Mouse (Mus musculus) limb, embryonic 12.5 days (tissue): ENCODE measurements around the gene Gm47841. TPM values are rescaled to one million over a fixed set of nuclear protein-coding genes. Genes with fewer than 3 reads are reported as not detected.

ENCODE experiments used
- ATAC-seq: fragments of 200-750 bp; cut with Nextera tagmentation; 2 replicates; pipeline ENCODE4 v1.8.0; 2017; ENCODE audit warnings: low read depth, moderate TSS enrichment; ENCODE audit not compliant: insufficient number of reproducible peaks, insufficient read depth, low FRiP score, low TSS enrichment
- H3K27ac ChIP-seq: fragments of 300-500 bp; sonication (generic); 2 replicates; pipeline ENCODE4 v1.5.1; 2016; ENCODE audit warnings: mild to moderate bottlenecking, moderate library complexity
- H3K27me3 ChIP-seq: fragments of 300-500 bp; sonication (generic); 2 replicates; pipeline ENCODE4 v1.6.1; 2016; ENCODE audit warnings: mild to moderate bottlenecking, moderate library complexity
- H3K36me3 ChIP-seq: fragments of 300-500 bp; sonication (generic); 2 replicates; pipeline ENCODE4 v1.6.1; 2016; ENCODE audit warnings: mild to moderate bottlenecking, moderate library complexity
- H3K4me1 ChIP-seq: fragments of 300-500 bp; sonication (generic); replicated peaks from 2 replicates; pipeline ENCODE4 v1.6.1; 2016
- H3K4me2 ChIP-seq: fragments of 300-500 bp; sonication (generic); 2 replicates; pipeline ENCODE4 v1.6.1; 2016; ENCODE audit warnings: mild to moderate bottlenecking, moderate library complexity
- H3K4me3 ChIP-seq: fragments of 300-500 bp; sonication (generic); replicated peaks from 2 replicates; pipeline ENCODE4 v1.5.1; 2016; ENCODE audit warnings: mild to moderate bottlenecking
- H3K9ac ChIP-seq: fragments of 300-500 bp; sonication (generic); replicated peaks from 2 replicates; pipeline ENCODE4 v1.6.1; 2016; ENCODE audit warnings: mild to moderate bottlenecking, moderate library complexity
- H3K9me3 ChIP-seq: fragments of 300-500 bp; sonication (generic); 2 replicates; pipeline ENCODE4 v1.6.1; 2016; ENCODE audit warnings: mild to moderate bottlenecking, moderate library complexity
- WGBS: fragments of 180-500 bp; shearing (Covaris S2); methylation state at CpG from one replicate; pipeline ENCODE4 v1.1.7; 2016; 5-methylcytosine and 5-hydroxymethylcytosine counted together
- polyA plus RNA-seq: library from polyadenylated mRNA; unstranded; fragments of >200 nt; fragmentation: Nextera tagmentation; extraction: Ambion mirVana; gene quantifications from 2 replicates; pipeline ENCODE4 v1.2.1, GENCODE M21; 2016

Gene Gm47841
- polyA plus RNA-seq, 1 experiment from 2014 or later: not detected

GRCm38 (mm10) chr15:101082236-101082635 is 35.0 kb upstream of the Gm47841 start:
- Histone ChIP-seq H3K27ac (peak overlapping the region; percentile 82), H3K27me3 (no peaks in the 10 kb centered on the region), H3K9me3 (no peaks in the 10 kb centered on the region), H3K4me3 (no peak overlapping the region), H3K9ac (no peak overlapping the region), H3K36me3 (no peaks in the 10 kb centered on the region), H3K4me1 (peaks cover 45% of the 10 kb centered on the region), H3K4me2 (peak overlapping the region; percentile 3; the same call in 1 of the 2 replicates)
- ATAC-seq: peak; percentile 53; the same call in 1 of the 2 replicates
- 38% methylated on average over 4 of the region's 4 CpGs for WGBS

GRCm38 (mm10) chr15:101081035-101081548 is 33.9 kb upstream of the Gm47841 start:
- Histone ChIP-seq H3K36me3 (no peaks in the 10 kb centered on the region), H3K9ac (no peak overlapping the region), H3K9me3 (no peaks in the 10 kb centered on the region), H3K27ac (peak overlapping the region; percentile 82), H3K4me1 (peaks cover 57% of the 10 kb centered on the region), H3K27me3 (no peaks in the 10 kb centered on the region), H3K4me3 (no peak overlapping the region), H3K4me2 (no peak overlapping the region)
- no peak for ATAC-seq
- 72% methylated on average over 7 of the region's 7 CpGs for WGBS

- 81% methylated on average over 9 of the region's 9 CpGs for WGBS
- Histone ChIP-seq H3K4me1 (peaks cover 67% of the 10 kb centered on the region), H3K4me3 (no peak overlapping the region), H3K27me3 (no peaks in the 10 kb centered on the region), H3K27ac (no peak overlapping the region), H3K9ac (no peak overlapping the region), H3K36me3 (no peaks in the 10 kb centered on the region), H3K4me2 (no peak overlapping the region), H3K9me3 (no peaks in the 10 kb centered on the region)
- no peak for ATAC-seq
Observed at GRCm38 (mm10) chr15:101080031-101080520, 32.9 kb upstream of the Gm47841 start.

GRCm38 (mm10) chr15:101078731-101079156 is 31.5 kb upstream of the Gm47841 start:
- Histone ChIP-seq H3K36me3 (peaks cover 5% of the 10 kb centered on the region; the same call in 1 of the 2 replicates), H3K9ac (peak overlapping the region; percentile 96), H3K4me2 (peak overlapping the region; percentile 85), H3K27ac (peak overlapping the region; percentile 92), H3K9me3 (no peaks in the 10 kb centered on the region), H3K4me3 (peak overlapping the region; percentile 98), H3K4me1 (peaks cover 67% of the 10 kb centered on the region), H3K27me3 (no peaks in the 10 kb centered on the region)
- ATAC-seq: peak; percentile 72
- WGBS: under 1% methylated on average over 30 of the region's 30 CpGs

GRCm38 (mm10) chr15:101077813-101078730 is 30.9 kb upstream of the Gm47841 start, which contains the start of gene Fignl2:
Fignl2 (minus strand) TSS chr15:101078567.
- peak; percentile 22; the same call in 1 of the 2 replicates for ATAC-seq
- H3K9ac ChIP-seq: peak within 1 kb of the TSS; percentile 96

GRCm38 (mm10) chr15:101077001-101077812 is 30.0 kb upstream of the Gm47841 start:
- peaks cover 60% of the 10 kb centered on the region for H3K4me1 ChIP-seq

More at GRCm38 (mm10) chr15:101077813-101078730, 30.9 kb upstream of the Gm47841 start, which contains the start of gene Fignl2:
- Histone ChIP-seq H3K4me2 (peak within 1 kb of the TSS; percentile 85), H3K27me3 (no peaks in the 10 kb centered on the region), H3K4me1 (peaks cover 67% of the 10 kb centered on the region), H3K9me3 (no peaks in the 10 kb centered on the region), H3K4me3 (peak within 1 kb of the TSS; percentile 98), H3K36me3 (peaks cover 5% of the 10 kb centered on the region; the same call in 1 of the 2 replicates), H3K27ac (peak within 1 kb of the TSS; percentile 92)
- WGBS: under 1% methylated on average over 78 of the region's 96 CpGs

GRCm38 (mm10) chr15:101076071-101077000 is 29.1 kb upstream of the Gm47841 start:
- H3K4me3 ChIP-seq: peak overlapping the region; percentile 98
- H3K27ac ChIP-seq: peak overlapping the region; percentile 92
- H3K9me3 ChIP-seq: no peaks in the 10 kb centered on the region
- ATAC-seq: no peak
- H3K9ac ChIP-seq: peak overlapping the region; percentile 96
- 2% methylated on average over 26 of the region's 26 CpGs for WGBS
- peaks cover 5% of the 10 kb centered on the region; the same call in 1 of the 2 replicates for H3K36me3 ChIP-seq
- no peaks in the 10 kb centered on the region for H3K27me3 ChIP-seq
- peak overlapping the region; percentile 85 for H3K4me2 ChIP-seq
- H3K4me1 ChIP-seq: peaks cover 56% of the 10 kb centered on the region

More at GRCm38 (mm10) chr15:101077001-101077812, 30.0 kb upstream of the Gm47841 start:
- WGBS: under 1% methylated on average over 34 of the region's 34 CpGs
- Histone ChIP-seq H3K36me3 (peaks cover 5% of the 10 kb centered on the region; the same call in 1 of the 2 replicates), H3K4me2 (peak overlapping the region; percentile 85), H3K27ac (peak overlapping the region; percentile 92), H3K27me3 (no peaks in the 10 kb centered on the region), H3K9me3 (no peaks in the 10 kb centered on the region), H3K9ac (peak overlapping the region; percentile 96), H3K4me3 (peak overlapping the region; percentile 98)
- no peak for ATAC-seq

GRCm38 (mm10) chr15:101075656-101076055 is 28.5 kb upstream of the Gm47841 start:
- peak overlapping the region; percentile 98 for H3K4me3 ChIP-seq
- peaks cover 56% of the 10 kb centered on the region for H3K4me1 ChIP-seq
- H3K9ac ChIP-seq: peak overlapping the region; percentile 5; the same call in 1 of the 2 replicates
- WGBS: 15% methylated on average over 5 of the region's 5 CpGs
- no peaks in the 10 kb centered on the region for H3K27me3 ChIP-seq
- H3K27ac ChIP-seq: peak overlapping the region; percentile 35; the same call in 1 of the 2 replicates
- no peak for ATAC-seq
- H3K4me2 ChIP-seq: peak overlapping the region; percentile 85
- H3K36me3 ChIP-seq: peaks cover 5% of the 10 kb centered on the region; the same call in 1 of the 2 replicates
- H3K9me3 ChIP-seq: no peaks in the 10 kb centered on the region

- H3K4me2 ChIP-seq: peak overlapping the region; percentile 85
- no peaks in the 10 kb centered on the region for H3K9me3 ChIP-seq
- H3K27ac ChIP-seq: no peak overlapping the region
- peaks cover 5% of the 10 kb centered on the region; the same call in 1 of the 2 replicates for H3K36me3 ChIP-seq
- H3K4me3 ChIP-seq: no peak overlapping the region
- H3K9ac ChIP-seq: no peak overlapping the region
- peaks cover 58% of the 10 kb centered on the region for H3K4me1 ChIP-seq
- ATAC-seq: no peak
- WGBS: 40% methylated on average over 4 of the region's 4 CpGs
- H3K27me3 ChIP-seq: no peaks in the 10 kb centered on the region
Observed at GRCm38 (mm10) chr15:101075150-101075549, 28.0 kb upstream of the Gm47841 start.
